Mouse (Mus musculus) heart, postnatal 4 days (tissue): Measurements from ENCODE around the gene Ntrk3. TPM values are rescaled to one million over a fixed set of nuclear protein-coding genes. Genes with fewer than 3 reads are reported as not detected.
A peak's percentile ranks its signal among the peaks of the same experiment; 100 is the strongest.

Experiments
- DNase-seq: peaks from one replicate; pipeline ENCODE4 v3.0.0; 2021
- total RNA-seq, 2 experiments: library from RNA; stranded (reverse); gene quantifications; 2 replicates each; pipeline ENCODE4 v1.2.3; 2021

Ntrk3 gene
- 1 to 10 TPM; 4.0 to 5.1 TPM for total RNA-seq

GRCm38 (mm10) chr7:78737614-78738210, at the start of gene Ntrk3:
TSS of gene Ntrk3 (minus strand) at chr7:78738012.
- no peak for DNase-seq

- DNase-seq = no peak
These were observed 48.1 kb upstream of the Ntrk3 start for GRCm38 (mm10) chr7:78785906-78786305.

GRCm38 (mm10) chr7:78782639-78783581, 45.1 kb upstream of the Ntrk3 start, which contains the start of the genes Mrps11 and Mrpl46:
TSS of gene Mrps11 (plus strand) at chr7:78783119.
TSS of gene Mrpl46 (minus strand) at chr7:78783531.
- peak; percentile 89 for DNase-seq

GRCm38 (mm10) chr7:78778741-78779140, 40.9 kb upstream of the Ntrk3 start:
- DNase-seq = no peak

GRCm38 (mm10) chr7:78770936-78771335, 33.1 kb upstream of the Ntrk3 start:
- DNase-seq = no peak

GRCm38 (mm10) chr7:78769075-78769652, 31.4 kb upstream of the Ntrk3 start:
- DNase-seq = no peak

- no peak for DNase-seq
These were observed 30.2 kb upstream of the Ntrk3 start for GRCm38 (mm10) chr7:78767929-78768531.

- DNase-seq = peak; percentile 85
These were observed 28.3 kb upstream of the Ntrk3 start for GRCm38 (mm10) chr7:78766019-78766683.

GRCm38 (mm10) chr7:78765215-78765631, 27.4 kb upstream of the Ntrk3 start:
- no peak for DNase-seq

- no peak for DNase-seq
These were observed 26.0 kb upstream of the Ntrk3 start for GRCm38 (mm10) chr7:78763801-78764200.

- DNase-seq = no peak
These were observed 16.7 kb upstream of the Ntrk3 start for GRCm38 (mm10) chr7:78754458-78755000.

GRCm38 (mm10) chr7:78753752-78754457, 16.1 kb upstream of the Ntrk3 start:
- DNase-seq = no peak

- DNase-seq = no peak
These were observed 15.1 kb upstream of the Ntrk3 start for GRCm38 (mm10) chr7:78752961-78753360.

GRCm38 (mm10) chr7:78743731-78744385, 6.0 kb upstream of the Ntrk3 start:
- no peak for DNase-seq

- DNase-seq = no peak
These were observed 1.7 kb upstream of the Ntrk3 start for GRCm38 (mm10) chr7:78739351-78740000.

GRCm38 (mm10) chr7:78737196-78737595, 616 bp downstream of the Ntrk3 start:
- no peak for DNase-seq

- DNase-seq = no peak
These were observed 6.4 kb downstream of the Ntrk3 start for GRCm38 (mm10) chr7:78731391-78731790.

- DNase-seq = no peak
These were observed 13.2 kb downstream of the Ntrk3 start for GRCm38 (mm10) chr7:78724591-78724990.

GRCm38 (mm10) chr7:78722051-78722450, 15.8 kb downstream of the Ntrk3 start:
- DNase-seq = no peak
